Mouse (Mus musculus): ENCODE results near the gene Fer1l4.

- TF ChIP-seq CTCF (IDR thresholded peaks at IDR 0.05) (no peak), POLR2A (IDR thresholded peaks at IDR 0.05; ENCODE audit: insufficient read depth, low read depth, low read length) (no peak), EP300 (IDR thresholded peaks at IDR 0.05; ENCODE audit: insufficient read depth, low read depth, low read length) (no peak)
Observed at GRCm38 (mm10) chr2:156052816-156053215, at the start of gene Fer1l4.

Measured in heart, adult 2 months (tissue).